In the genomic region with DNA sequence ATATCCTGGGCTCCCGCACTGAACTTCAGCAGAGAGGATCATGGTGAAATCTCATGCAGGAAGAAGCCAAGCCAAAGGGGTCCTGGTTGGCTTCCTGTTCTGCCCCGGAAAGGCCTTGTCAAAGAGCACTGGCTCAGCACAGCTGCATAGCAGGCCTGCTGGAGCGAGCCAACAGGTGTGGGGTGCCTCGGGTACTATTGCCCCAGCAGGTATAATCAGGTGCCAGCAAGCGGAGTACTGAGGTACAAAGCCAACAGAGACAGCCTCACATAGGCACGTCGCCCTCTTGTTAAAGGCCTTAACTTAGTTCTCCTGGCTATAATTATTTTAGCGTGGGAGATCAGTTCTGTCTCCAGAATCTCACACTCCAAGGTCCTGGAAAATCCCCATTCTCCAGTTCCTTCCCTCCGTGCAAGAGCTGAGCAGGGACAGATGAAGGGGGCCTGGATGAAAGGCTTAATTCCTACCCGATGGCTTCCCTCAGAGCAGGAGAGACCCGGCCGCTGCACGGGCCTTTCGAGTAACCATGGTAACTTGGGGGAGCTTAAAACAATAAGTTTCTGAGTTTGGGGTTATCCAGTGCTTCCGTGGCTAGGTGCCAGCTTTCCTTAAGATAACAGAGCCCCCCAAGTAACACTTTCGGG, we compare ENCODE assay signal across 20 mouse cellular contexts. TPM values are rescaled to one million over a fixed set of nuclear protein-coding genes. Genes with fewer than 3 reads are reported as not detected.
DNase-seq lines count a peak whose midpoint lies in the region; ATAC-seq lines count a peak whose summit lies in the region.
"Had no signal": no experiment of that assay in that cellular context is flagged by ENCODE, and none has a peak within 500 bp of the region (broad histone marks: within the 10 kb centered on the region; RNA-seq: fewer than 3 reads in every experiment).

No protein-coding gene starts in this region.

- no peak overlapping the region for H3K9ac ChIP-seq in hindbrain, embryonic 13.5 days
- no peak overlapping the region for H3K9ac ChIP-seq in hindbrain, embryonic 11.5 days (ENCODE audit: low read depth, low read length)
- no peak overlapping the region for H3K9ac ChIP-seq in forebrain, embryonic 15.5 days (replicated peaks)
- H3K9ac ChIP-seq: embryonic facial prominence, embryonic 13.5 days; limb, embryonic 13.5 days; liver, embryonic 15.5 days had no signal

- no peak for ATAC-seq in hindbrain, embryonic 13.5 days (ENCODE audit: low FRiP score)
- no peak for ATAC-seq in hindbrain, embryonic 11.5 days (ENCODE audit: low FRiP score)
- no peak for ATAC-seq in forebrain, embryonic 15.5 days (replicated peaks)
- ATAC-seq: inflammation-experienced regulatory T-cells, adult 6 months had no signal

- 0 out of 2 replicates have a peak overlapping the region, but pooled peaks have one; percentile 82 for H3K27ac ChIP-seq in hindbrain, embryonic 13.5 days
- no peak overlapping the region for H3K27ac ChIP-seq in hindbrain, embryonic 11.5 days (ENCODE audit: low read depth, low read length)
- 0 out of 2 replicates have a peak overlapping the region, but pooled peaks have one; percentile 6 for H3K27ac ChIP-seq in forebrain, embryonic 15.5 days (replicated peaks)
- H3K27ac ChIP-seq: embryonic facial prominence, embryonic 13.5 days; heart, embryonic 10.5 days; limb, embryonic 13.5 days; liver, embryonic 15.5 days had no signal

- 49% methylated on average over 16 of the region's 16 CpGs for WGBS in hindbrain, embryonic 13.5 days
- WGBS in hindbrain, embryonic 11.5 days = 58% methylated on average over 16 of the region's 16 CpGs
- WGBS in forebrain, embryonic 15.5 days = 31% methylated on average over 16 of the region's 16 CpGs

- H3K36me3 ChIP-seq in hindbrain, embryonic 13.5 days = no peaks in the 10 kb centered on the region
- H3K36me3 ChIP-seq in hindbrain, embryonic 11.5 days (ENCODE audit: control insufficient read depth, insufficient read depth, low read length) = no peaks in the 10 kb centered on the region
- no peaks in the 10 kb centered on the region for H3K36me3 ChIP-seq in forebrain, embryonic 15.5 days
- H3K36me3 ChIP-seq: embryonic facial prominence, embryonic 13.5 days; heart, embryonic 10.5 days; limb, embryonic 13.5 days; liver, embryonic 15.5 days had no signal

- H3K4me3 ChIP-seq in hindbrain, embryonic 13.5 days = no peak overlapping the region
- no peak overlapping the region for H3K4me3 ChIP-seq in hindbrain, embryonic 11.5 days (ENCODE audit: low read depth, low read length)
- no peak overlapping the region for H3K4me3 ChIP-seq in forebrain, embryonic 15.5 days
- H3K4me3 ChIP-seq: embryonic facial prominence, embryonic 13.5 days; heart, embryonic 10.5 days; limb, embryonic 13.5 days; liver, embryonic 15.5 days; megakaryocyte, embryonic 14.5 days had no signal

- H3K27me3 ChIP-seq in hindbrain, embryonic 13.5 days = no peaks in the 10 kb centered on the region
- H3K27me3 ChIP-seq in hindbrain, embryonic 11.5 days (ENCODE audit: control insufficient read depth, insufficient read depth, low read length) = no peaks in the 10 kb centered on the region
- no peaks in the 10 kb centered on the region for H3K27me3 ChIP-seq in forebrain, embryonic 15.5 days
- H3K27me3 ChIP-seq: liver, embryonic 15.5 days had no signal

- H3K4me2 ChIP-seq in hindbrain, embryonic 13.5 days = no peak overlapping the region
- no peak overlapping the region for H3K4me2 ChIP-seq in hindbrain, embryonic 11.5 days (replicated peaks; ENCODE audit: low read depth, low read length)
- H3K4me2 ChIP-seq in forebrain, embryonic 15.5 days (replicated peaks) = no peak overlapping the region
- H3K4me2 ChIP-seq: embryonic facial prominence, embryonic 13.5 days; limb, embryonic 13.5 days; liver, embryonic 15.5 days had no signal

- peaks cover 76% of the 10 kb centered on the region for H3K4me1 ChIP-seq in hindbrain, embryonic 13.5 days (replicated peaks)
- H3K4me1 ChIP-seq in hindbrain, embryonic 11.5 days (replicated peaks; ENCODE audit: control insufficient read depth, insufficient read depth, low read length) = peaks cover 12% of the 10 kb centered on the region
- H3K4me1 ChIP-seq in forebrain, embryonic 15.5 days = peaks cover 46% of the 10 kb centered on the region
- H3K4me1 ChIP-seq: liver, embryonic 15.5 days; megakaryocyte, embryonic 14.5 days had no signal

- peak; percentile 51 for DNase-seq in cerebellum, adult 11-12 months
- DNase-seq in cerebellum, postnatal 10 days = no peak
- no peak for DNase-seq in hindbrain, embryonic 11.5 days (ENCODE audit: low spot score)
- peak; percentile 88 for DNase-seq in brain, adult 2 months (ENCODE audit: low read depth, low spot score)
- no peak for DNase-seq in retina, embryonic 14.5 days (ENCODE audit: low spot score)
- no peak for DNase-seq in spleen, adult 12 weeks (ENCODE audit: low spot score)
- DNase-seq: adrenal gland, postnatal 14 days; gastrocnemius, postnatal 14 days; heart, postnatal 36 days; lung, postnatal 10 days; retina, postnatal 1 day; thymus, postnatal 36 days had no signal

- no peaks in the 10 kb centered on the region for H3K9me3 ChIP-seq in hindbrain, embryonic 13.5 days
- no peaks in the 10 kb centered on the region for H3K9me3 ChIP-seq in hindbrain, embryonic 11.5 days (ENCODE audit: control insufficient read depth, low read length)
- H3K9me3 ChIP-seq in forebrain, embryonic 15.5 days = no peaks in the 10 kb centered on the region
- H3K9me3 ChIP-seq: embryonic facial prominence, embryonic 13.5 days; heart, embryonic 10.5 days; limb, embryonic 13.5 days; liver, embryonic 15.5 days; megakaryocyte, embryonic 14.5 days had no signal

RNA-seq across cellular contexts. Expression of gene Rbfox3, which starts 15.2 kb away (rescaled TPM):
- polyA plus RNA-seq in hindbrain, embryonic 13.5 days (2015; fragmentation: Nextera tagmentation; extraction: Ambion mirVana) = 54.3 and 55.2 TPM in 2 replicates
- polyA plus RNA-seq in hindbrain, embryonic 11.5 days (2014; fragmentation: Nextera tagmentation; extraction: Ambion mirVana) = 11.7 and 12.6 TPM in 2 replicates
- polyA plus RNA-seq in forebrain, embryonic 15.5 days (2015; fragmentation: Nextera tagmentation; extraction: Ambion mirVana) = 51.1 and 57.2 TPM in 2 replicates

Comparison
In these comparisons a context has a peak if more than half of its experiments do, and no peak if none do; other contexts are left out.
1. DNase-seq: peak in cerebellum, adult 11-12 months (single experiment) and brain, adult 2 months (single experiment); none in cerebellum, postnatal 10 days (0 of 2), hindbrain, embryonic 11.5 days (single experiment), retina, embryonic 14.5 days (single experiment) and spleen, adult 12 weeks (single experiment).